Mouse (Mus musculus): ENCODE data around the gene P2ry4. TPM values are rescaled to one million over a fixed set of nuclear protein-coding genes. Genes with fewer than 3 reads are reported as not detected.
A peak's percentile ranks its signal among the peaks of the same experiment; 100 is the strongest.

The P2ry4 gene
- polyA plus RNA-seq (2015; fragmentation: Nextera tagmentation; extraction: Ambion mirVana): not detected in 2 replicates

GRCm38 (mm10) chrX:100594791-100595190, at the start of gene P2ry4:
Gene P2ry4, minus strand, starts transcription at chrX:100594869.
- Histone ChIP-seq H3K9me3 (replicated peaks) (no peaks in the 10 kb centered on the region), H3K9ac (no peak within 1 kb of the TSS), H3K27me3 (peaks cover 54% of the 10 kb centered on the region), H3K4me1 (no peaks in the 10 kb centered on the region), H3K27ac (no peak within 1 kb of the TSS), H3K4me3 (replicated peaks) (no peak within 1 kb of the TSS), H3K36me3 (no peaks in the 10 kb centered on the region), H3K4me2 (no peak within 1 kb of the TSS)
- WGBS: 64% methylated on average over 4 of the region's 4 CpGs
- no peak for ATAC-seq (replicated peaks; ENCODE audit: low FRiP score)

GRCm38 (mm10) chrX:100638477-100638876, 43.8 kb upstream of the P2ry4 start:
- 89% methylated on average over 8 of the region's 8 CpGs for WGBS
- Histone ChIP-seq H3K9me3 (replicated peaks) (no peaks in the 10 kb centered on the region), H3K27ac (no peak overlapping the region), H3K27me3 (peaks cover 7% of the 10 kb centered on the region; the same call in 1 of the 2 replicates), H3K4me1 (no peaks in the 10 kb centered on the region), H3K4me3 (replicated peaks) (no peak overlapping the region), H3K9ac (no peak overlapping the region), H3K4me2 (no peak overlapping the region), H3K36me3 (peaks cover 64% of the 10 kb centered on the region)
- ATAC-seq (replicated peaks; ENCODE audit: low FRiP score): no peak

- no peak for ATAC-seq (replicated peaks; ENCODE audit: low FRiP score)
- H3K27me3 ChIP-seq: peaks cover 6% of the 10 kb centered on the region; the same call in 1 of the 2 replicates
- no peak overlapping the region for H3K4me3 ChIP-seq (replicated peaks)
- H3K27ac ChIP-seq: no peak overlapping the region
- no peak overlapping the region for H3K9ac ChIP-seq
- H3K36me3 ChIP-seq: peaks cover 4% of the 10 kb centered on the region; the same call in 1 of the 2 replicates
- 87% methylated on average over 2 of the region's 2 CpGs for WGBS
- no peaks in the 10 kb centered on the region for H3K4me1 ChIP-seq
- no peak overlapping the region for H3K4me2 ChIP-seq
- H3K9me3 ChIP-seq (replicated peaks): no peaks in the 10 kb centered on the region
Observed at GRCm38 (mm10) chrX:100629076-100629475, 34.4 kb upstream of the P2ry4 start.

GRCm38 (mm10) chrX:100625802-100626793, 31.4 kb upstream of the P2ry4 start, which contains the start of gene Pdzd11:
Gene Pdzd11, minus strand, starts transcription at chrX:100626568.
- WGBS: 17% methylated on average over 62 of the region's 62 CpGs
- peak; percentile 99 for ATAC-seq (replicated peaks; ENCODE audit: low FRiP score)

GRCm38 (mm10) chrX:100625546-100625801, 30.8 kb upstream of the P2ry4 start, which contains the start of gene Kif4:
Gene Kif4, plus strand, starts transcription at chrX:100625737.
- H3K4me2 ChIP-seq: peak within 1 kb of the TSS; percentile 67
- 17% methylated on average over 3 of the region's 3 CpGs for WGBS
- H3K4me3 ChIP-seq (replicated peaks): peak within 1 kb of the TSS; percentile 65
- peak within 1 kb of the TSS; percentile 69 for H3K9ac ChIP-seq
- ATAC-seq (replicated peaks; ENCODE audit: low FRiP score): no peak
- no peaks in the 10 kb centered on the region for H3K9me3 ChIP-seq (replicated peaks)
- 0 out of 2 replicates have a peak, but pooled peaks cover 6% of the 10 kb centered on the region for H3K27me3 ChIP-seq
- H3K36me3 ChIP-seq: peaks cover 17% of the 10 kb centered on the region
- H3K4me1 ChIP-seq: no peaks in the 10 kb centered on the region
- peak within 1 kb of the TSS; percentile 86 for H3K27ac ChIP-seq

More at GRCm38 (mm10) chrX:100625802-100626793, 31.4 kb upstream of the P2ry4 start, which contains the start of gene Pdzd11:
- Histone ChIP-seq H3K36me3 (peaks cover 17% of the 10 kb centered on the region), H3K4me3 (replicated peaks) (peak within 1 kb of the TSS; percentile 65), H3K4me2 (peak within 1 kb of the TSS; percentile 67), H3K9ac (peak within 1 kb of the TSS; percentile 69), H3K9me3 (replicated peaks) (no peaks in the 10 kb centered on the region), H3K27ac (peak within 1 kb of the TSS; percentile 86), H3K27me3 (0 out of 2 replicates have a peak, but pooled peaks cover 6% of the 10 kb centered on the region), H3K4me1 (no peaks in the 10 kb centered on the region)

GRCm38 (mm10) chrX:100625146-100625545, 30.5 kb upstream of the P2ry4 start:
- Histone ChIP-seq H3K36me3 (peaks cover 17% of the 10 kb centered on the region), H3K9ac (peak overlapping the region; percentile 39; the same call in 1 of the 2 replicates), H3K4me3 (replicated peaks) (peak overlapping the region; percentile 65), H3K27me3 (0 out of 2 replicates have a peak, but pooled peaks cover 6% of the 10 kb centered on the region), H3K4me1 (no peaks in the 10 kb centered on the region), H3K9me3 (replicated peaks) (no peaks in the 10 kb centered on the region), H3K4me2 (peak overlapping the region; percentile 55), H3K27ac (no peak overlapping the region; the same call in 1 of the 2 replicates)
- 38% methylated on average over 7 of the region's 7 CpGs for WGBS
- ATAC-seq (replicated peaks; ENCODE audit: low FRiP score): no peak

- Histone ChIP-seq H3K4me1 (no peaks in the 10 kb centered on the region), H3K9ac (no peak overlapping the region), H3K4me2 (0 out of 2 replicates have a peak overlapping the region, but pooled peaks have one; percentile 55), H3K36me3 (peaks cover 17% of the 10 kb centered on the region), H3K27ac (no peak overlapping the region), H3K27me3 (0 out of 2 replicates have a peak, but pooled peaks cover 6% of the 10 kb centered on the region), H3K9me3 (replicated peaks) (no peaks in the 10 kb centered on the region), H3K4me3 (replicated peaks) (no peak overlapping the region)
- 88% methylated on average over 4 of the region's 4 CpGs for WGBS
- ATAC-seq (replicated peaks; ENCODE audit: low FRiP score): no peak
Observed at GRCm38 (mm10) chrX:100624242-100624641, 29.6 kb upstream of the P2ry4 start.

- H3K9me3 ChIP-seq (replicated peaks): no peaks in the 10 kb centered on the region
- no peaks in the 10 kb centered on the region for H3K4me1 ChIP-seq
- no peak overlapping the region for H3K4me2 ChIP-seq
- H3K9ac ChIP-seq: no peak overlapping the region
- no peak for ATAC-seq (replicated peaks; ENCODE audit: low FRiP score)
- H3K27me3 ChIP-seq: peaks cover 28% of the 10 kb centered on the region; the same call in 1 of the 2 replicates
- no peak overlapping the region for H3K4me3 ChIP-seq (replicated peaks)
- WGBS: 71% methylated on average over 2 of the region's 2 CpGs
- H3K36me3 ChIP-seq: peaks cover 17% of the 10 kb centered on the region
- no peak overlapping the region for H3K27ac ChIP-seq
Observed at GRCm38 (mm10) chrX:100621366-100621765, 26.7 kb upstream of the P2ry4 start.

- Histone ChIP-seq H3K4me3 (replicated peaks) (no peak overlapping the region), H3K27ac (no peak overlapping the region), H3K27me3 (peaks cover 29% of the 10 kb centered on the region), H3K36me3 (peaks cover 14% of the 10 kb centered on the region), H3K4me1 (no peaks in the 10 kb centered on the region), H3K9me3 (replicated peaks) (no peaks in the 10 kb centered on the region), H3K9ac (no peak overlapping the region), H3K4me2 (no peak overlapping the region)
- 0 out of 2 replicates have a peak, but pooled peaks have one; percentile 36 for ATAC-seq (replicated peaks; ENCODE audit: low FRiP score)
- WGBS: 57% methylated on average over 3 of the region's 3 CpGs
Observed at GRCm38 (mm10) chrX:100618488-100618887, 23.8 kb upstream of the P2ry4 start.

- H3K4me1 ChIP-seq: no peaks in the 10 kb centered on the region
- H3K4me2 ChIP-seq: no peak within 1 kb of the TSS
- no peaks in the 10 kb centered on the region for H3K36me3 ChIP-seq
- WGBS: 81% methylated on average over 1 of the region's 1 CpGs
- H3K27me3 ChIP-seq: peaks cover 26% of the 10 kb centered on the region
- H3K4me3 ChIP-seq (replicated peaks): no peak within 1 kb of the TSS
- H3K27ac ChIP-seq: no peak within 1 kb of the TSS
- no peaks in the 10 kb centered on the region for H3K9me3 ChIP-seq (replicated peaks)
- no peak within 1 kb of the TSS for H3K9ac ChIP-seq
- no peak for ATAC-seq (replicated peaks; ENCODE audit: low FRiP score)
Observed at GRCm38 (mm10) chrX:100605314-100605713, 10.6 kb upstream of the P2ry4 start, which contains the start of gene Arr3. Gene Arr3, plus strand, starts transcription at chrX:100605497.

- Histone ChIP-seq H3K27me3 (peaks cover 47% of the 10 kb centered on the region), H3K4me1 (no peaks in the 10 kb centered on the region), H3K4me2 (no peak overlapping the region), H3K9me3 (replicated peaks) (no peaks in the 10 kb centered on the region), H3K4me3 (replicated peaks) (no peak overlapping the region), H3K36me3 (no peaks in the 10 kb centered on the region), H3K9ac (no peak overlapping the region), H3K27ac (no peak overlapping the region)
- no peak for ATAC-seq (replicated peaks; ENCODE audit: low FRiP score)
- WGBS: 66% methylated on average over 4 of the region's 4 CpGs
Observed at GRCm38 (mm10) chrX:100599755-100600154, 5.1 kb upstream of the P2ry4 start.

- Histone ChIP-seq H3K27me3 (peaks cover 62% of the 10 kb centered on the region), H3K9me3 (replicated peaks) (no peaks in the 10 kb centered on the region), H3K9ac (no peak overlapping the region), H3K4me3 (replicated peaks) (no peak overlapping the region), H3K4me2 (no peak overlapping the region), H3K4me1 (no peaks in the 10 kb centered on the region), H3K27ac (no peak overlapping the region), H3K36me3 (no peaks in the 10 kb centered on the region)
- no peak for ATAC-seq (replicated peaks; ENCODE audit: low FRiP score)
- WGBS: 25% methylated on average over 5 of the region's 5 CpGs
Observed at GRCm38 (mm10) chrX:100597439-100597838, 2.8 kb upstream of the P2ry4 start.
